Comparison of ENCODE assay signal across 8 mouse cellular contexts in the genomic region with DNA sequence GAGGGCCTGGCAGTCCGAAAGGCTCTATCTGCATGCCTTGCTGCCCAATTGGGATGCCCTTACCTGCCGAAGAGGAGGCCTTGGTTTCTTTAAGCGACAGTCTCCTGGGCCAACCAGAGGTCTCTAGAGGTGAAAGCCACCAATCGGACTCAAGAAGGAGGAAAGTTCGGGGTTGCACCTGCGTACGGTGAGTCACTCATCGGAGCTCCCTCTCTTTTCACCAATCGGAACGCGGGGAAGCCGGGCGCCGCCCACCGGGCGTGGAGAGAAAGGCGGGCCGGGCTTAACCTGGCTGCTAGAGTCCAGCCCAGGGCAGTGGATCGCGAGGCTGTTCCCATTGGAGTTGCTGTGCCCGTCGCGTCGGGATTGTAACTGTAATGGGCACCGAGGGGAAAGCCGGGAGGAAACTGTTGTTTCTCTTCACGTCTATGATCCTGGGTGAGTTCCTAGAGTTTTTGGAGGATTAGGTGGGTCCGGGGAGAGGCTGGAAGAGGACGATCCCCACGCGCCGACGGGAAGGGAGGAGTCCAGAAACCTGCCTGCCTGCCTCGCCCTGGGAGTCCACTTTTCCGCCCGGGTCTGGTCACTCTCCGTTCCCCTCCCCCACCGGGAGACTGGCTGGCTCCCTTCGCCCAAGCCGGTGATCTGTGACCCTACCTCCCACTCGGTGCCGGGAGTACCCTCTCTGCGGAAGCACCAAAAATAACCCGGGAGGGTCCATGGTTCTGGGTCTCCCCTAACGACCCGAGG. TPM values are rescaled to one million over a fixed set of nuclear protein-coding genes. Genes with fewer than 3 reads are reported as not detected.
A peak's percentile ranks its signal among the peaks of the same experiment; 100 is the strongest.
DNase-seq lines count a peak whose midpoint lies in the region; ATAC-seq lines count a peak whose summit lies in the region.

TSS of gene F11r (plus strand) at position 272 of the 750 bp plus-strand sequence.

- peak within 1 kb of the TSS; percentile 76 for H3K9ac ChIP-seq in intestine, embryonic 16.5 days (ENCODE audit: low read depth, low read length)
- H3K9ac ChIP-seq in neural tube, embryonic 13.5 days: peak within 1 kb of the TSS; percentile 56

- WGBS in intestine, embryonic 16.5 days: 2% methylated on average over 46 of the region's 46 CpGs
- under 1% methylated on average over 46 of the region's 46 CpGs for WGBS in neural tube, embryonic 13.5 days

- peak within 1 kb of the TSS; percentile 65 for H3K4me3 ChIP-seq in intestine, embryonic 16.5 days (ENCODE audit: low read length)
- peak within 1 kb of the TSS; percentile 39 for H3K4me3 ChIP-seq in neural tube, embryonic 13.5 days

- H3K27me3 ChIP-seq in intestine, embryonic 16.5 days (replicated peaks; ENCODE audit: control insufficient read depth, insufficient read depth, low read length): no peaks in the 10 kb centered on the region
- H3K27me3 ChIP-seq in neural tube, embryonic 13.5 days: peaks cover 48% of the 10 kb centered on the region

- H3K4me1 ChIP-seq in intestine, embryonic 16.5 days (ENCODE audit: control insufficient read depth, insufficient read depth, low read length): peaks cover 39% of the 10 kb centered on the region
- peaks cover 26% of the 10 kb centered on the region for H3K4me1 ChIP-seq in neural tube, embryonic 13.5 days (replicated peaks)

- peak within 1 kb of the TSS; percentile 62 for H3K4me2 ChIP-seq in intestine, embryonic 16.5 days (ENCODE audit: low read depth, low read length)
- H3K4me2 ChIP-seq in neural tube, embryonic 13.5 days: peak within 1 kb of the TSS; percentile 58

- no peaks in the 10 kb centered on the region for H3K9me3 ChIP-seq in intestine, embryonic 16.5 days (ENCODE audit: control insufficient read depth, low read length)
- no peaks in the 10 kb centered on the region for H3K9me3 ChIP-seq in neural tube, embryonic 13.5 days

- DNase-seq in 3T3-L1 (ENCODE audit: low read depth, low spot score): peak; percentile 39
- peak; percentile 80 to 84 for DNase-seq in adrenal gland, adult 18-20 months (ENCODE audit: low spot score in 2 of 2)
- DNase-seq in embryo, embryonic 10.5 days (ENCODE audit: low spot score): peak; percentile 80
- DNase-seq in lung, adult 18-20 months: peak; percentile 97 to 98
- DNase-seq in thymus, postnatal 10 days (ENCODE audit: low spot score in 2 of 2): peak; percentile 29 to 44

- H3K36me3 ChIP-seq in intestine, embryonic 16.5 days (ENCODE audit: control insufficient read depth, insufficient read depth, low read length): no peaks in the 10 kb centered on the region
- H3K36me3 ChIP-seq in neural tube, embryonic 13.5 days: no peaks in the 10 kb centered on the region

- peak within 1 kb of the TSS; percentile 85 for H3K27ac ChIP-seq in intestine, embryonic 16.5 days (ENCODE audit: low read length)
- H3K27ac ChIP-seq in neural tube, embryonic 13.5 days (replicated peaks): no peak within 1 kb of the TSS; the same call in 1 of the 2 replicates

- peak; percentile 59 for ATAC-seq in granulocyte monocyte progenitor cell, adult 5-6 weeks (replicated peaks; ENCODE audit: poor library complexity, severe bottlenecking)
- ATAC-seq in intestine, embryonic 16.5 days: peak; percentile 89
- ATAC-seq in neural tube, embryonic 13.5 days (ENCODE audit: low read depth): 0 out of 2 replicates have a peak, but pooled peaks have one; percentile 40

RNA-seq across cellular contexts. Expression of gene F11r, which starts in this region (rescaled TPM):
- total RNA-seq in adrenal gland, adult 18-20 months (2021): 10 to 100 TPM; 29.3 to 36.4 TPM
- not detected in 2 replicates for total RNA-seq in granulocyte monocyte progenitor cell, adult 5-6 weeks (2014; fragmentation: Nextera tagmentation)
- total RNA-seq in granulocyte monocyte progenitor cell, adult 5-6 weeks (2017): 5.8 TPM in 1 of 2 replicates, not detected in the other
- polyA plus RNA-seq in intestine, embryonic 16.5 days (2015; fragmentation: Nextera tagmentation; extraction: Ambion mirVana): 101 and 108 TPM in 2 replicates
- polyA plus RNA-seq in neural tube, embryonic 13.5 days (2015; fragmentation: Nextera tagmentation; extraction: Ambion mirVana): 14.7 and 15.1 TPM in 2 replicates

Comparison
In these comparisons a context has a peak if more than half of its experiments do, and no peak if none do; other contexts are left out.
1. RNA of gene F11r (total RNA-seq): 29.3 to 36.4 TPM in adrenal gland, adult 18-20 months; 5.8 TPM in granulocyte monocyte progenitor cell, adult 5-6 weeks; every median in the first group is over 4 times any median in the second.
2. DNase-seq: peak in every context shown above with its lines; median percentile 98 in lung, adult 18-20 months; 82 in adrenal gland, adult 18-20 months; 80 in embryo, embryonic 10.5 days; 39 in 3T3-L1; 36 in thymus, postnatal 10 days.
3. Peak in every context shown above with its lines, with median percentiles within 50 percentile points of each other: ATAC-seq.